ENCODE assay signal across 8 mouse cellular contexts in genomic region chr1:155097931-155098485, GRCm38 (mm10). TPM values are rescaled to one million over a fixed set of nuclear protein-coding genes. Genes with fewer than 3 reads are reported as not detected.
DNase-seq lines count a peak whose midpoint lies in the region; ATAC-seq and TF ChIP-seq lines count a peak whose summit lies in the region.

No protein-coding gene starts in this region.

- peak overlapping the region; percentile 77 for H3K4me2 ChIP-seq in intestine, embryonic 15.5 days (replicated peaks)
- peak overlapping the region; percentile 79 for H3K4me2 ChIP-seq in lung, postnatal 0 days (replicated peaks; ENCODE audit: low read depth, low read length)

- H3K4me1 ChIP-seq in bone marrow, adult 2 months (ENCODE audit: control insufficient read depth, insufficient read depth, low read length), result peaks cover 2% of the 10 kb centered on the region; the same call in 1 of the 2 replicates
- H3K4me1 ChIP-seq in intestine, embryonic 15.5 days (replicated peaks), result peaks cover 11% of the 10 kb centered on the region
- peaks cover 18% of the 10 kb centered on the region for H3K4me1 ChIP-seq in lung, postnatal 0 days (ENCODE audit: insufficient read depth, low read depth, low read length)

- WGBS in bone marrow, adult 2 months, result under 1% methylated on average over 33 of the region's 33 CpGs
- WGBS in intestine, embryonic 15.5 days, result 0% methylated on average over 33 of the region's 33 CpGs
- WGBS in lung, postnatal 0 days, result 0% methylated on average over 33 of the region's 33 CpGs

- no peak for TF ChIP-seq POLR2A in bone marrow, adult 2 months (IDR thresholded peaks at IDR 0.05; ENCODE audit: borderline replicate concordance, control insufficient read depth, low read depth, low read length)

- no peaks in the 10 kb centered on the region for H3K9me3 ChIP-seq in intestine, embryonic 15.5 days
- H3K9me3 ChIP-seq in lung, postnatal 0 days (ENCODE audit: low read length), result no peaks in the 10 kb centered on the region

- no peaks in the 10 kb centered on the region for H3K36me3 ChIP-seq in intestine, embryonic 15.5 days
- no peaks in the 10 kb centered on the region for H3K36me3 ChIP-seq in lung, postnatal 0 days (ENCODE audit: insufficient read depth, low read length)

- peak; percentile 45 to 53 for DNase-seq in left cerebral cortex, postnatal 25 days (ENCODE audit: low spot score in 2 of 2)
- no peak for DNase-seq in left cerebral cortex, adult 8-10 months (ENCODE audit: low spot score in 2 of 2)
- peak; percentile 34 for DNase-seq in gastrocnemius, postnatal 14 days
- DNase-seq in lung, postnatal 0 days (ENCODE audit: low spot score), result peak; percentile 66
- DNase-seq in right cerebral cortex, postnatal 25 days, result peak; percentile 49
- no peak for DNase-seq in ovary, postnatal 14 days (ENCODE audit: low spot score)

- H3K4me3 ChIP-seq in bone marrow, adult 2 months (replicated peaks; ENCODE audit: control insufficient read depth, low read depth, low read length), result peak overlapping the region; percentile 81
- H3K4me3 ChIP-seq in intestine, embryonic 15.5 days (replicated peaks), result peak overlapping the region; percentile 94
- H3K4me3 ChIP-seq in lung, postnatal 0 days (ENCODE audit: low read depth, low read length), result peak overlapping the region; percentile 95

- H3K27ac ChIP-seq in bone marrow, adult 2 months (ENCODE audit: control insufficient read depth, insufficient read depth, low read depth, low read length, poor library complexity), result peak overlapping the region; percentile 96
- H3K27ac ChIP-seq in intestine, embryonic 15.5 days, result peak overlapping the region; percentile 84
- H3K27ac ChIP-seq in lung, postnatal 0 days (ENCODE audit: low read length), result peak overlapping the region; percentile 88

- no peak for TF ChIP-seq EP300 in lung, postnatal 0 days (IDR thresholded peaks at IDR 0.05)

- no peak for TF ChIP-seq CTCF in bone marrow, adult 2 months (IDR thresholded peaks at IDR 0.05; ENCODE audit: control insufficient read depth, insufficient read depth, low read length)
- peak; percentile 11; the same call in 1 of the 2 replicates for TF ChIP-seq CTCF in lung, postnatal 0 days (IDR thresholded peaks at IDR 0.05)

- H3K9ac ChIP-seq in intestine, embryonic 15.5 days, result peak overlapping the region; percentile 97
- H3K9ac ChIP-seq in lung, postnatal 0 days (replicated peaks; ENCODE audit: low read depth), result peak overlapping the region; percentile 94

- intact Hi-C loops in left cerebral cortex, postnatal 25 days (cut with DNase I), result loop anchor here (2.0 to 5.0 kb wide), 2 partner anchors 121 to 184 kb away; no protein-coding TSS in a partner anchor
- intact Hi-C loops in gastrocnemius, postnatal 14 days (cut with DNase I; ENCODE audit: low total_unique reads), result loop anchor here (10.0 kb wide), 1 partner anchor 47 kb away; the partner anchor contains the start of gene Mr1

- no peaks in the 10 kb centered on the region for H3K27me3 ChIP-seq in intestine, embryonic 15.5 days (replicated peaks)
- H3K27me3 ChIP-seq in lung, postnatal 0 days (replicated peaks; ENCODE audit: insufficient read depth, low read length), result no peaks in the 10 kb centered on the region

- peak; percentile 31 for ATAC-seq in intestine, embryonic 15.5 days
- peak; percentile 3; the same call in 1 of the 2 replicates for ATAC-seq in lung, postnatal 0 days

RNA-seq across cellular contexts. Expression of gene Ier5, which starts 1.4 kb away (rescaled TPM):
- 10 to 100 TPM; 45.6 to 62.4 TPM for total RNA-seq in left cerebral cortex, postnatal 25 days (2021)
- 10 to 100 TPM; 43.5 to 50.4 (median 47.5) TPM for total RNA-seq in left cerebral cortex, adult 8-10 months (2022)
- 10.4 and 18.8 TPM in 2 replicates for polyA plus RNA-seq in bone marrow, adult 2 months (2011; ENCODE audit: insufficient read depth, insufficient read length, low replicate concordance, missing spikeins)
- total RNA-seq in gastrocnemius, postnatal 14 days (2021), result 1 to 10 TPM; 4.6 to 6.4 TPM
- polyA plus RNA-seq in intestine, embryonic 15.5 days (2015; fragmentation: Nextera tagmentation; extraction: Ambion mirVana), result 3.8 and 4.8 TPM in 2 replicates
- 10.9 and 15.3 TPM in 2 replicates for polyA plus RNA-seq in lung, postnatal 0 days (2015; fragmentation: Nextera tagmentation; extraction: Ambion mirVana)

RNA-seq across cellular contexts. Expression of gene Mr1, which starts 48.6 kb away (rescaled TPM):
- total RNA-seq in left cerebral cortex, postnatal 25 days (2021), result 1 to 10 TPM; 2.2 to 2.5 TPM
- 1 to 10 TPM; 4.2 to 5.1 (median 4.7) TPM for total RNA-seq in left cerebral cortex, adult 8-10 months (2022)
- 0.70 and 1.1 TPM in 2 replicates for polyA plus RNA-seq in bone marrow, adult 2 months (2011; ENCODE audit: insufficient read depth, insufficient read length, low replicate concordance, missing spikeins)
- 1 to 10 TPM; 5.7 TPM for total RNA-seq in gastrocnemius, postnatal 14 days (2021)
- polyA plus RNA-seq in intestine, embryonic 15.5 days (2015; fragmentation: Nextera tagmentation; extraction: Ambion mirVana), result 5.4 and 5.9 TPM in 2 replicates
- 10.5 and 13.2 TPM in 2 replicates for polyA plus RNA-seq in lung, postnatal 0 days (2015; fragmentation: Nextera tagmentation; extraction: Ambion mirVana)

Comparison
In these comparisons a context has a peak if more than half of its experiments do, and no peak if none do; other contexts are left out.
1. DNase-seq: peak in left cerebral cortex, postnatal 25 days (2 of 2), gastrocnemius, postnatal 14 days (single experiment), lung, postnatal 0 days (single experiment) and right cerebral cortex, postnatal 25 days (single experiment); none in left cerebral cortex, adult 8-10 months (0 of 2) and ovary, postnatal 14 days (single experiment).
2. RNA of gene Ier5, which starts 1.4 kb away (total RNA-seq): 45.6 to 62.4 TPM in left cerebral cortex, postnatal 25 days and 43.5 to 50.4 TPM in left cerebral cortex, adult 8-10 months; 4.6 to 6.4 TPM in gastrocnemius, postnatal 14 days; every median in the first group is over 4 times any median in the second.
3. Peak in every context shown above with its lines, with median percentiles within 50 percentile points of each other: H3K27ac ChIP-seq and H3K4me3 ChIP-seq.